In genomic region chr12:99084144-99084543, GRCm38 (mm10) we compare ENCODE assay signal across 7 mouse cellular contexts.
DNase-seq lines count a peak whose midpoint lies in the region; ATAC-seq and TF ChIP-seq lines count a peak whose summit lies in the region.

No protein-coding gene starts in this region.

- no peaks in the 10 kb centered on the region; the same call in 1 of the 2 replicates for H3K4me1 ChIP-seq in embryonic facial prominence, embryonic 14.5 days (ENCODE audit: control insufficient read depth, insufficient read depth, low read length)
- H3K4me1 ChIP-seq in limb, embryonic 14.5 days (ENCODE audit: control insufficient read depth, insufficient read depth, low read length), result no peaks in the 10 kb centered on the region
- peaks cover 7% of the 10 kb centered on the region; the same call in 1 of the 2 replicates for H3K4me1 ChIP-seq in midbrain, postnatal 0 days (ENCODE audit: insufficient read depth, low read length)

- peaks cover 10% of the 10 kb centered on the region; the same call in 1 of the 2 replicates for H3K27me3 ChIP-seq in embryonic facial prominence, embryonic 14.5 days (replicated peaks; ENCODE audit: control insufficient read depth, insufficient read depth, low read length)
- H3K27me3 ChIP-seq in limb, embryonic 14.5 days (ENCODE audit: control insufficient read depth, insufficient read depth, low read length), result no peaks in the 10 kb centered on the region
- no peaks in the 10 kb centered on the region for H3K27me3 ChIP-seq in midbrain, postnatal 0 days (ENCODE audit: insufficient read depth, low read length)

- no peaks in the 10 kb centered on the region for H3K36me3 ChIP-seq in embryonic facial prominence, embryonic 14.5 days (ENCODE audit: control insufficient read depth, insufficient read depth, low read length)
- no peaks in the 10 kb centered on the region for H3K36me3 ChIP-seq in limb, embryonic 14.5 days (ENCODE audit: control insufficient read depth, insufficient read depth, low read length)
- H3K36me3 ChIP-seq in midbrain, postnatal 0 days (ENCODE audit: insufficient read depth, low read length), result no peaks in the 10 kb centered on the region

- TF ChIP-seq CTCF in midbrain, postnatal 0 days (IDR thresholded peaks at IDR 0.05), result peak; percentile 96

- no peak overlapping the region for H3K4me3 ChIP-seq in embryonic facial prominence, embryonic 14.5 days (ENCODE audit: low read depth, low read length)
- no peak overlapping the region for H3K4me3 ChIP-seq in limb, embryonic 14.5 days (replicated peaks; ENCODE audit: low read length)
- no peak overlapping the region for H3K4me3 ChIP-seq in midbrain, postnatal 0 days (ENCODE audit: low read depth, low read length)

- H3K9me3 ChIP-seq in embryonic facial prominence, embryonic 14.5 days (ENCODE audit: control insufficient read depth, low read length), result no peaks in the 10 kb centered on the region
- no peaks in the 10 kb centered on the region for H3K9me3 ChIP-seq in limb, embryonic 14.5 days (ENCODE audit: control insufficient read depth, low read length)
- no peaks in the 10 kb centered on the region for H3K9me3 ChIP-seq in midbrain, postnatal 0 days (ENCODE audit: low read length)

- no peak for TF ChIP-seq POLR2A in limb, embryonic 14.5 days (IDR thresholded peaks at IDR 0.05; ENCODE audit: borderline replicate concordance, extremely low read depth, insufficient read depth, insufficient read length)

- peak; percentile 84 for DNase-seq in adrenal gland, postnatal 25 days
- peak; percentile 85 for DNase-seq in embryonic facial prominence, embryonic 14.5 days (ENCODE audit: low spot score)
- DNase-seq in heart, adult 9 months (ENCODE audit: low spot score in 2 of 2), result peak; percentile 75
- DNase-seq in kidney, adult 9 months, result peak; percentile 78
- DNase-seq in limb, embryonic 14.5 days (ENCODE audit: low spot score), result peak; percentile 74
- DNase-seq in midbrain, postnatal 0 days (ENCODE audit: low spot score), result peak; percentile 88
- DNase-seq in spleen, postnatal 14 days (ENCODE audit: low spot score in 2 of 2), result peak; percentile 53 to 74

- 6% methylated on average over 18 of the region's 18 CpGs for WGBS in embryonic facial prominence, embryonic 14.5 days
- WGBS in limb, embryonic 14.5 days, result 4% methylated on average over 18 of the region's 18 CpGs
- WGBS in midbrain, postnatal 0 days, result 2% methylated on average over 18 of the region's 18 CpGs

- no peak overlapping the region for H3K27ac ChIP-seq in embryonic facial prominence, embryonic 14.5 days (replicated peaks; ENCODE audit: low read depth, low read length)
- H3K27ac ChIP-seq in limb, embryonic 14.5 days (replicated peaks; ENCODE audit: low read depth, low read length), result no peak overlapping the region
- H3K27ac ChIP-seq in midbrain, postnatal 0 days (ENCODE audit: low read depth, low read length), result no peak overlapping the region

- H3K9ac ChIP-seq in embryonic facial prominence, embryonic 14.5 days (ENCODE audit: low read depth, low read length), result no peak overlapping the region
- no peak overlapping the region for H3K9ac ChIP-seq in limb, embryonic 14.5 days (ENCODE audit: low read depth, low read length, severe bottlenecking)
- 0 out of 2 replicates have a peak overlapping the region, but pooled peaks have one; percentile 14 for H3K9ac ChIP-seq in midbrain, postnatal 0 days (replicated peaks; ENCODE audit: low read length, poor library complexity, severe bottlenecking)

- ATAC-seq in embryonic facial prominence, embryonic 14.5 days (ENCODE audit: low read depth), result peak; percentile 94
- ATAC-seq in limb, embryonic 14.5 days (ENCODE audit: low FRiP score, low read depth), result peak; percentile 87
- peak; percentile 77 for ATAC-seq in midbrain, postnatal 0 days (ENCODE audit: low FRiP score)

- H3K4me2 ChIP-seq in embryonic facial prominence, embryonic 14.5 days (ENCODE audit: low read depth, low read length), result peak overlapping the region; percentile 25; the same call in 1 of the 2 replicates
- H3K4me2 ChIP-seq in limb, embryonic 14.5 days (replicated peaks; ENCODE audit: low read depth, low read length, severe bottlenecking), result no peak overlapping the region
- H3K4me2 ChIP-seq in midbrain, postnatal 0 days (ENCODE audit: low read depth, low read length, poor library complexity, severe bottlenecking), result peak overlapping the region; percentile 4
